Mouse (Mus musculus): ENCODE results near the gene Tbx3. TPM values are rescaled to one million over a fixed set of nuclear protein-coding genes. Genes with fewer than 3 reads are reported as not detected.

Tbx3 gene
- polyA plus RNA-seq, 1 experiment from 2014 or later, result 2.8 TPM

GRCm38 (mm10) chr5:119673716-119674605 is 3.5 kb downstream of the Tbx3 start:
- H3K27me3 ChIP-seq (ENCODE audit: insufficient read depth, low read length), result peaks cover 60% of the 10 kb centered on the region
- ATAC-seq (no peak), DNase-seq (no peak)
- no peaks in the 10 kb centered on the region for H3K9me3 ChIP-seq (ENCODE audit: low read length)
- H3K4me3 ChIP-seq (ENCODE audit: low read depth, low read length), result peak overlapping the region; percentile 36
- H3K9ac ChIP-seq (replicated peaks), result peak overlapping the region; percentile 51
- H3K27ac ChIP-seq (ENCODE audit: low read depth), result no peak overlapping the region
- TF ChIP-seq EP300 (IDR thresholded peaks at IDR 0.05; ENCODE audit: low read depth) (no peak), CTCF (IDR thresholded peaks at IDR 0.05; ENCODE audit: low read depth) (no peak)
- peak overlapping the region; percentile 71 for H3K4me2 ChIP-seq (ENCODE audit: low read depth, low read length)
- H3K36me3 ChIP-seq (replicated peaks; ENCODE audit: insufficient read depth, low read length), result no peaks in the 10 kb centered on the region
- 16% methylated on average over 22 of the region's 22 CpGs for WGBS (ENCODE audit: insufficient replicate concordance)
- H3K4me1 ChIP-seq (ENCODE audit: insufficient read depth), result peaks cover 5% of the 10 kb centered on the region; the same call in 1 of the 2 replicates

GRCm38 (mm10) chr5:119674606-119675330 is 4.3 kb downstream of the Tbx3 start:
- 27% methylated on average over 12 of the region's 12 CpGs for WGBS (ENCODE audit: insufficient replicate concordance)
- Histone ChIP-seq H3K27me3 (ENCODE audit: insufficient read depth, low read length) (peaks cover 52% of the 10 kb centered on the region), H3K9ac (replicated peaks) (peak overlapping the region; percentile 30; the same call in 1 of the 2 replicates), H3K36me3 (replicated peaks; ENCODE audit: insufficient read depth, low read length) (no peaks in the 10 kb centered on the region), H3K27ac (ENCODE audit: low read depth) (no peak overlapping the region), H3K9me3 (ENCODE audit: low read length) (no peaks in the 10 kb centered on the region), H3K4me2 (ENCODE audit: low read depth, low read length) (peak overlapping the region; percentile 71), H3K4me1 (ENCODE audit: insufficient read depth) (no peaks in the 10 kb centered on the region; the same call in 1 of the 2 replicates), H3K4me3 (ENCODE audit: low read depth, low read length) (peak overlapping the region; percentile 36)
- TF ChIP-seq CTCF (IDR thresholded peaks at IDR 0.05; ENCODE audit: low read depth), result no peak
- no peak for TF ChIP-seq EP300 (IDR thresholded peaks at IDR 0.05; ENCODE audit: low read depth)
- DNase-seq (no peak), ATAC-seq (no peak)

- Histone ChIP-seq H3K9me3 (ENCODE audit: low read length) (no peaks in the 10 kb centered on the region), H3K4me3 (ENCODE audit: low read depth, low read length) (no peak overlapping the region), H3K27me3 (ENCODE audit: insufficient read depth, low read length) (peaks cover 52% of the 10 kb centered on the region), H3K27ac (ENCODE audit: low read depth) (no peak overlapping the region), H3K4me1 (ENCODE audit: insufficient read depth) (no peaks in the 10 kb centered on the region), H3K36me3 (replicated peaks; ENCODE audit: insufficient read depth, low read length) (no peaks in the 10 kb centered on the region), H3K4me2 (ENCODE audit: low read depth, low read length) (no peak overlapping the region), H3K9ac (replicated peaks) (no peak overlapping the region)
- ATAC-seq, result peak; percentile 43; the same call in 1 of the 2 replicates
- DNase-seq, result no peak
- TF ChIP-seq CTCF (IDR thresholded peaks at IDR 0.05; ENCODE audit: low read depth) (0 out of 2 replicates have a peak, but pooled peaks have one; percentile 8), EP300 (IDR thresholded peaks at IDR 0.05; ENCODE audit: low read depth) (no peak)
- WGBS (ENCODE audit: insufficient replicate concordance), result 33% methylated on average over 2 of the region's 2 CpGs
Measured at GRCm38 (mm10) chr5:119676245-119676644, 5.8 kb downstream of the Tbx3 start.

GRCm38 (mm10) chr5:119678516-119678915 is 8.0 kb downstream of the Tbx3 start:
- H3K9me3 ChIP-seq (ENCODE audit: low read length), result no peaks in the 10 kb centered on the region
- H3K4me3 ChIP-seq (ENCODE audit: low read depth, low read length), result no peak overlapping the region
- 65% methylated on average over 5 of the region's 5 CpGs for WGBS (ENCODE audit: insufficient replicate concordance)
- no peaks in the 10 kb centered on the region for H3K36me3 ChIP-seq (replicated peaks; ENCODE audit: insufficient read depth, low read length)
- no peak overlapping the region for H3K4me2 ChIP-seq (ENCODE audit: low read depth, low read length)
- no peak overlapping the region for H3K9ac ChIP-seq (replicated peaks)
- ATAC-seq, result no peak
- DNase-seq, result no peak
- TF ChIP-seq CTCF (IDR thresholded peaks at IDR 0.05; ENCODE audit: low read depth) (no peak), EP300 (IDR thresholded peaks at IDR 0.05; ENCODE audit: low read depth) (no peak)
- H3K4me1 ChIP-seq (ENCODE audit: insufficient read depth), result no peaks in the 10 kb centered on the region
- H3K27ac ChIP-seq (ENCODE audit: low read depth), result no peak overlapping the region
- H3K27me3 ChIP-seq (ENCODE audit: insufficient read depth, low read length), result peaks cover 55% of the 10 kb centered on the region

- no peaks in the 10 kb centered on the region for H3K4me1 ChIP-seq (ENCODE audit: insufficient read depth)
- H3K9me3 ChIP-seq (ENCODE audit: low read length), result no peaks in the 10 kb centered on the region
- H3K4me2 ChIP-seq (ENCODE audit: low read depth, low read length), result no peak overlapping the region
- no peak overlapping the region for H3K27ac ChIP-seq (ENCODE audit: low read depth)
- no peak overlapping the region for H3K9ac ChIP-seq (replicated peaks)
- no peak for DNase-seq
- no peak overlapping the region for H3K4me3 ChIP-seq (ENCODE audit: low read depth, low read length)
- ATAC-seq, result no peak
- no peaks in the 10 kb centered on the region for H3K36me3 ChIP-seq (replicated peaks; ENCODE audit: insufficient read depth, low read length)
- peaks cover 57% of the 10 kb centered on the region for H3K27me3 ChIP-seq (ENCODE audit: insufficient read depth, low read length)
- no peak for TF ChIP-seq CTCF (IDR thresholded peaks at IDR 0.05; ENCODE audit: low read depth)
- no peak for TF ChIP-seq EP300 (IDR thresholded peaks at IDR 0.05; ENCODE audit: low read depth)
Measured at GRCm38 (mm10) chr5:119679084-119679483, 8.6 kb downstream of the Tbx3 start.
